Mouse (Mus musculus): ENCODE data around the gene C9orf72. TPM values are rescaled to one million over a fixed set of nuclear protein-coding genes. Genes with fewer than 3 reads are reported as not detected.

The C9orf72 gene
- polyA plus RNA-seq, 1 experiment, result 35.8 TPM

DNA sequence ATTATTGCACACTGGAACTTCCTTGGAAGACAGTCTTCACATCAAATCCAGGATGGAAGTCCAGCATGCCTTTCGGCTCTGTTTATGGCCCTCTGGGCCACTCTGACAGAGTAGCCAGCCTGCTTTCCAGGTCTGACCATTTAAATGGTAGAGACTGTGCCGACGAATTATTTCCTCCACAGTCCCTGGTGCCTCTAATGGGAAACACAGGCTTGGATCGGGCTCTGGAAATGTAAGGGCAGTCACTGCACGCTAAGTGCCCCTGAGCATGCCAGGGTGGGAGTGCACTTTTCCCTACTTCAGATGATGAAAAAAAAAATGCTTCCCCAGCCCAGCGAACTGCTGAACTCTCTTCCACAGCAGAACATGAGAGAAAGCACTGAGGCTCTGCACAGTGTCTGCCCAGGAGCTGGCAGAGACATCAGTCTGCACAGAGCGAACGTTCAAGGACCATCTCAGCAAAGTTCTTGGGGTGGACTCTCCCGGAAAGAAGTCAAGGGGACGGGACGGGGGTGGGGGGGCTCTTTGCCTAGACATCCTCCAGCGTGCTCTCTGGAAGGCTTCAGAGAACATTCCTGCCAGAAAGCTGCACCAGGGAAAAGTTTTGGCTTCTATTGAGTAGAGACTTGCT, 82.4 kb downstream of the C9orf72 start:
- TF ChIP-seq POLR2A (IDR thresholded peaks at IDR 0.05; ENCODE audit: borderline replicate concordance, insufficient read depth, low read length) (no peak), CTCF (IDR thresholded peaks at IDR 0.05; ENCODE audit: borderline replicate concordance, insufficient read depth, low read depth, low read length) (no peak)
- no peaks in the 10 kb centered on the region for H3K27me3 ChIP-seq (ENCODE audit: control insufficient read depth, insufficient read depth, low read length)
- no peak overlapping the region for H3K27ac ChIP-seq (ENCODE audit: insufficient read depth, low read length)
- no peak for DNase-seq
- WGBS, result 65% methylated on average over 12 of the region's 12 CpGs
- no peak overlapping the region for H3K4me3 ChIP-seq (replicated peaks; ENCODE audit: insufficient read depth, low read depth, low read length)
- no peaks in the 10 kb centered on the region for H3K4me1 ChIP-seq (ENCODE audit: control insufficient read depth, insufficient read depth, low read length)

Other genes with a start within 250 kb of the C9orf72 start
- gene Ifnk, start 74.1 kb downstream of the C9orf72 start, polyA plus RNA-seq (2012; rRNA removed), result not detected in 2 replicates
- gene Mob3b, start 68.7 kb downstream of the C9orf72 start, polyA plus RNA-seq (2012; rRNA removed), result 8.5 and 9.5 TPM in 2 replicates

Measured in cerebellum, adult 2 months (tissue).